Mouse (Mus musculus): Measurements from ENCODE around the gene Gm5936.
"Not testable (repeated sequence)": the region's sequence is repeated elsewhere in the genome, so short reads cannot be mapped to it uniquely, and the experiment has no call there.

Gm5936 gene

DNA sequence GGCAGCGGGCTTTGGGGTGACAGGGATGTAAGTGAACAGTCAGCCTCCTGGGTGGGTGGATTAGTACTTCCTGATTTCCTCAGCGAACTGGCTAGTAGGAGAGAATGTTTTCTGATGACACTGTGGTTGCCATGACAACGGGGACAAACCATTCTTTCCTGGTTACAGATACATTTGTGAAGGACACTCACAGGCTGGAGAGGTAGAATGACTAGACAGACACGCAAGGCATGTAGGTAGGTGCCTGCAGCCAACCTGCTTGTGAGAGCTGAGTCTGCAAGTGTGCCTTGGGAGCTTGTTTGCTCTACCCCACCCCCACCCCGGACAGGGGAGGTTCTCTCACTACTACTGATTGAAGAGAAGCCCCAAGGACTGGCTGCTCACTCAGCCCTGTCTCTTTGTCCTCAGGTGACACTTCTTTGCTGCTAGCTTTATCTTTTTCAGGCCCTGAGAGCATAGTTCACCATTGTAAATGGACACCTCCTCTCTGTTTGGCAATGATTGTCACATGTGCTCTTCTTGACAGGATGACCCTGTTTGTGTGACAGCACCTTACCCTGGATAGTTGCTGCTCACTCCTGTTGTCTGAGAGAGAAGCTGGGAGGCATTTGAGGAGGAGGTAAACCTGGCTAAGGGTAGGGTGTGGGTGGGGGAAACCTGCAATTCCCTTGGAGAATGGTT, at the start of gene Gm5936:
Gm5936 (plus strand) TSS at position 355 of the 681 bp plus-strand sequence.
- in situ Hi-C loops (cut with MboI; ENCODE audit: low pct_unique_long_range_greater_than_20kb in 1 of 2, low sequenced_read_pairs in 2 of 2, unreplicated experiment in 1 of 2): not testable (repeated sequence)

DNA sequence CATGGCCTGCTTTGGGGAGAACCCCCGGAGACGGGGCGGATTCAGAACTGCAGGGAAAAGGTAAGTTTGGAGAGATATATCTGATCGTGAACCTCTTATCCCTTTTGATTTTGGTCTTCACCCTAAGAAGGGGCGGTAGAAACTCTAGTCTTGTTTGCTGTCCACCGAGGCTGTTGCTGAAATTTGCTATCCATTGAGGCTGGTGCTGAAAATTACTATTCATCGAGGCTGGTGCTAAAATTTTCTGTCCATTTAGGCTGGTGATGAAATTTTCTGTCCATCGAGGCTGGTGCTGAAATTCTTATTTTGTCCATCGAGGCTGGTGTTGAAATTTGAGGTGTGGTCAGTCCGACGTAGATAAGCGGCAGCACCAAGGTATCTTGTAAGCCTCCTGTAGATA, 19.1 kb downstream of the Gm5936 start:
- in situ Hi-C loops (cut with MboI; ENCODE audit: low pct_unique_long_range_greater_than_20kb in 1 of 2, low sequenced_read_pairs in 2 of 2, unreplicated experiment in 1 of 2): not testable (repeated sequence)

DNA sequence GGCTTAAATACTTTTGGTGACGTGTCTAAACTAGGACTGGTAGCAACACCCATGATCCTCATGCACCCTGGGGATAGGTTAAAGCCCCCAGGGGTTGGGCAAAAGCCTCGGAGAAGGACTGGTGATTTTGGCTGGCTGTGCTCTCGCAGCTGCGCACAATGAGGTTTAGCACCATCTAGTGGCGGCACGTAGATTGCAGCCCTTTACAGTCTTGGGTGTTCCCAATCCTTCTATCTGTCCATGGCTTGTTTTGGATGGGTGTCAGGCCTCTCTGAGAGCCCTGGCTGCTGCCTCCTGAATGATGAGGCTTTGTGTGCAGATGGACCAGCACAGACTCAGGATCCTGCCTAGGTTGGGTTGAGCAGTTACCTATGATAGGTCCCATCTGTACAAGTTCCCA, 43.1 kb downstream of the Gm5936 start:
- in situ Hi-C loops (cut with MboI; ENCODE audit: low pct_unique_long_range_greater_than_20kb in 1 of 2, low sequenced_read_pairs in 2 of 2, unreplicated experiment in 1 of 2): not testable (repeated sequence)
